Mouse (Mus musculus) lung, postnatal 0 days (tissue): ENCODE results near the gene Arhgef6.

Experiments
- CTCF ChIP-seq: IDR thresholded peaks from 2 replicates; pipeline ENCODE4 v1.5.1; 2016; ENCODE audit warnings: antibody characterized with exemption, mild to moderate bottlenecking
- EP300 ChIP-seq: IDR thresholded peaks from 2 replicates; pipeline ENCODE4 v1.6.1; 2016; ENCODE audit warnings: antibody characterized with exemption, mild to moderate bottlenecking, control low read depth

DNA sequence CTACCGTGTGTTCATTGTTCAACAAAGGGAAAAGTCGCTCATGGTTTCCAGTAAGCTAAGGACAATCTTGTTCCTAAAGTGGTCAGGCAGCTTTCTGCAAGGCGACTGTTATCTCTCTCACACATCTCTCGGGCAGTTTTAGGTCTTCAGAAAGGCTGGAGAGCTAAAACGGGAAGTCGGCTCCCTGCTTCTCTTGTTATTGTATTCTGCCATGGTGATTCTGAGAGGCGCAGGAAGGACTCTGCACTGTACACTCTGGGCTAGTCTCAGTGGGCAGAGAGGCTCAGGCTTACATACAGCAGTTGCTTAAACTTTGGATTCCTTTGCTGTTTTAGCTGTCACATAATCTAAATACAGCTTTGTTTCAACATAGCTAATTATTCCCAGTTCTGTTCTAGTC lies 39.6 kb downstream of the Arhgef6 start:
- TF ChIP-seq CTCF: no peak
- no peak for TF ChIP-seq EP300
